Mouse (Mus musculus): ENCODE data around the gene Klf3. TPM values are rescaled to one million over a fixed set of nuclear protein-coding genes. Genes with fewer than 3 reads are reported as not detected.

Klf3 gene
- polyA plus RNA-seq, 1 experiment from 2014 or later = 68.7 TPM

GRCm38 (mm10) chr5:64802143-64802542 lies 1.0 kb upstream of the Klf3 start:
- Histone ChIP-seq H3K4me2 (peak overlapping the region; percentile 84), H3K4me1 (peaks cover 33% of the 10 kb centered on the region), H3K27me3 (no peaks in the 10 kb centered on the region), H3K9me3 (no peaks in the 10 kb centered on the region), H3K27ac (peak overlapping the region; percentile 99), H3K36me3 (no peaks in the 10 kb centered on the region), H3K9ac (peak overlapping the region; percentile 99), H3K4me3 (peak overlapping the region; percentile 94)
- 8% methylated on average over 8 of the region's 8 CpGs for WGBS
- ATAC-seq (ENCODE audit: borderline replicate concordance, extremely low read depth, low FRiP score, low TSS enrichment) = no peak

GRCm38 (mm10) chr5:64803720-64804462 lies 703 bp downstream of the Klf3 start:
- no peak for ATAC-seq (ENCODE audit: borderline replicate concordance, extremely low read depth, low FRiP score, low TSS enrichment)
- Histone ChIP-seq H3K4me2 (peak overlapping the region; percentile 84), H3K9me3 (no peaks in the 10 kb centered on the region), H3K4me3 (peak overlapping the region; percentile 94), H3K36me3 (no peaks in the 10 kb centered on the region), H3K27ac (peak overlapping the region; percentile 99), H3K27me3 (no peaks in the 10 kb centered on the region), H3K9ac (peak overlapping the region; percentile 99), H3K4me1 (peaks cover 51% of the 10 kb centered on the region)
- under 1% methylated on average over 57 of the region's 69 CpGs for WGBS

- H3K4me2 ChIP-seq = peak overlapping the region; percentile 84
- no peaks in the 10 kb centered on the region for H3K9me3 ChIP-seq
- 7% methylated on average over 7 of the region's 7 CpGs for WGBS
- H3K27ac ChIP-seq = peak overlapping the region; percentile 94
- peak overlapping the region; percentile 48 for H3K9ac ChIP-seq
- no peak for ATAC-seq (ENCODE audit: borderline replicate concordance, extremely low read depth, low FRiP score, low TSS enrichment)
- H3K4me3 ChIP-seq = peak overlapping the region; percentile 94
- peaks cover 64% of the 10 kb centered on the region for H3K4me1 ChIP-seq
- no peaks in the 10 kb centered on the region for H3K36me3 ChIP-seq
- H3K27me3 ChIP-seq = no peaks in the 10 kb centered on the region
These were observed 2.1 kb downstream of the Klf3 start for GRCm38 (mm10) chr5:64805131-64805872.

GRCm38 (mm10) chr5:64805873-64806505 lies 2.8 kb downstream of the Klf3 start:
- no peaks in the 10 kb centered on the region for H3K36me3 ChIP-seq
- ATAC-seq (ENCODE audit: borderline replicate concordance, extremely low read depth, low FRiP score, low TSS enrichment) = no peak
- H3K4me1 ChIP-seq = peaks cover 71% of the 10 kb centered on the region
- H3K9me3 ChIP-seq = no peaks in the 10 kb centered on the region
- peak overlapping the region; percentile 94 for H3K27ac ChIP-seq
- peak overlapping the region; percentile 94 for H3K4me3 ChIP-seq
- 1% methylated on average over 7 of the region's 7 CpGs for WGBS
- H3K4me2 ChIP-seq = peak overlapping the region; percentile 84
- H3K27me3 ChIP-seq = no peaks in the 10 kb centered on the region
- peak overlapping the region; percentile 48 for H3K9ac ChIP-seq

DNA sequence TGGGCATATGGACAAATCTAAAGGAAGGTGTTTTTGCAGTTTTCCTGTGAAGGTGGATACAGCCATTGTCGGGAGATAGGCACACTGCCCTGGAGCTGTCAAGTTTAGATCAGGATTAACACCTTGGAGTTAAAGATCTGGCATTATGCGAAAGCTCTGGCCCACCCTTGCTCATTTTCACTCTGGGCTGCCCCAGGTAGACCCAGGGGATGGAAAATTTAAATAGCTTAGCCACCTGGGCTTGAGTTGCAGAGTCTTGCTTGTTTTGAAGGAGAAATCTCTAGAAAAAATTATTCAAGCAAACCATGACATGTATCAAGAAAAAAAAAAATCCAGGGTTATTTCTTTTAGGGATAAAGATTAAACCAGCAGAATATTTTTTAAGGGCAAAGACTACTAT lies 3.4 kb downstream of the Klf3 start:
- Histone ChIP-seq H3K27ac (peak overlapping the region; percentile 94), H3K9me3 (no peaks in the 10 kb centered on the region), H3K27me3 (no peaks in the 10 kb centered on the region), H3K4me3 (peak overlapping the region; percentile 94), H3K36me3 (no peaks in the 10 kb centered on the region), H3K4me1 (peaks cover 75% of the 10 kb centered on the region), H3K4me2 (peak overlapping the region; percentile 84), H3K9ac (peak overlapping the region; percentile 48)
- ATAC-seq (ENCODE audit: borderline replicate concordance, extremely low read depth, low FRiP score, low TSS enrichment) = no peak
- WGBS = 24% methylated on average over 2 of the region's 2 CpGs

GRCm38 (mm10) chr5:64807159-64807558 lies 4.0 kb downstream of the Klf3 start:
- 0 out of 2 replicates have a peak overlapping the region, but pooled peaks have one; percentile 9 for H3K27ac ChIP-seq
- no peaks in the 10 kb centered on the region for H3K36me3 ChIP-seq
- peak overlapping the region; percentile 84; the same call in 1 of the 2 replicates for H3K4me2 ChIP-seq
- no peak for ATAC-seq (ENCODE audit: borderline replicate concordance, extremely low read depth, low FRiP score, low TSS enrichment)
- H3K4me3 ChIP-seq = no peak overlapping the region
- no peaks in the 10 kb centered on the region for H3K27me3 ChIP-seq
- no peaks in the 10 kb centered on the region for H3K9me3 ChIP-seq
- peaks cover 75% of the 10 kb centered on the region for H3K4me1 ChIP-seq
- H3K9ac ChIP-seq = no peak overlapping the region
- WGBS = 37% methylated on average over 3 of the region's 3 CpGs

DNA sequence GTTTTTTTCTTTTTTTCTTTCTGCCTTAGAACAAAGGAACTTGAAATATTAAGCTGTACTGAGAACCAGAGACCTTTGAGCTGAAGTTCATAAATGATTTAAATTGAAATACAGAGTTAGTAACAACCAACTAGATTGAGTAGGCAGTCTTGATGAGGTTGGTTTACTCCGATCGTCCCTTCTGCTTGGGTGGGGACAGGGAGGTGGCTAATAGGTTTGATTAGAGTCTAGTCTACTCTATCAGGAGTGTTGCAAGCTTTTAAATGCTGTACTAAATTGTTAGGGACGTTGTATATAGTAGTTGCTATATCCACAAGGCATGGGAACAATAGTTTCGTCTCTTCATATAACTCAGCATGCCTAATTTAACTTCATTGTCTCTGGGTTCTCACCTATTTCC lies 4.4 kb downstream of the Klf3 start:
- peaks cover 76% of the 10 kb centered on the region for H3K4me1 ChIP-seq
- no peak for ATAC-seq (ENCODE audit: borderline replicate concordance, extremely low read depth, low FRiP score, low TSS enrichment)

GRCm38 (mm10) chr5:64808106-64809010 lies 5.2 kb downstream of the Klf3 start:
- ATAC-seq (ENCODE audit: borderline replicate concordance, extremely low read depth, low FRiP score, low TSS enrichment) = no peak
- Histone ChIP-seq H3K27ac (peak overlapping the region; percentile 54), H3K4me1 (peaks cover 84% of the 10 kb centered on the region), H3K9ac (peak overlapping the region; percentile 2; the same call in 1 of the 2 replicates), H3K4me3 (no peak overlapping the region), H3K9me3 (no peaks in the 10 kb centered on the region), H3K36me3 (no peaks in the 10 kb centered on the region), H3K27me3 (no peaks in the 10 kb centered on the region), H3K4me2 (peak overlapping the region; percentile 84)
- WGBS = 41% methylated on average over 24 of the region's 24 CpGs

More for the DNA sequence above, 4.4 kb downstream of the Klf3 start:
- H3K4me2 ChIP-seq = peak overlapping the region; percentile 84; the same call in 1 of the 2 replicates
- H3K4me3 ChIP-seq = no peak overlapping the region
- no peak overlapping the region for H3K9ac ChIP-seq
- no peaks in the 10 kb centered on the region for H3K36me3 ChIP-seq
- no peaks in the 10 kb centered on the region for H3K9me3 ChIP-seq
- H3K27me3 ChIP-seq = no peaks in the 10 kb centered on the region
- H3K27ac ChIP-seq = peak overlapping the region; percentile 54; the same call in 1 of the 2 replicates
- 34% methylated on average over 4 of the region's 4 CpGs for WGBS

GRCm38 (mm10) chr5:64809257-64809656 lies 6.1 kb downstream of the Klf3 start:
- peak overlapping the region; percentile 24 for H3K27ac ChIP-seq
- no peaks in the 10 kb centered on the region for H3K27me3 ChIP-seq
- no peaks in the 10 kb centered on the region for H3K36me3 ChIP-seq
- no peak overlapping the region for H3K4me2 ChIP-seq
- H3K9ac ChIP-seq = no peak overlapping the region
- H3K9me3 ChIP-seq = no peaks in the 10 kb centered on the region
- 66% methylated on average over 7 of the region's 7 CpGs for WGBS
- peaks cover 89% of the 10 kb centered on the region for H3K4me1 ChIP-seq
- no peak overlapping the region for H3K4me3 ChIP-seq
- ATAC-seq (ENCODE audit: borderline replicate concordance, extremely low read depth, low FRiP score, low TSS enrichment) = no peak

GRCm38 (mm10) chr5:64809864-64810263 lies 6.7 kb downstream of the Klf3 start:
- no peaks in the 10 kb centered on the region for H3K9me3 ChIP-seq

More at GRCm38 (mm10) chr5:64809864-64810263, 6.7 kb downstream of the Klf3 start:
- Histone ChIP-seq H3K9ac (no peak overlapping the region), H3K27ac (peak overlapping the region; percentile 94), H3K4me1 (peaks cover 88% of the 10 kb centered on the region), H3K4me2 (0 out of 2 replicates have a peak overlapping the region, but pooled peaks have one; percentile 52), H3K4me3 (no peak overlapping the region), H3K27me3 (no peaks in the 10 kb centered on the region), H3K36me3 (no peaks in the 10 kb centered on the region)
- WGBS = 69% methylated on average over 11 of the region's 11 CpGs
- no peak for ATAC-seq (ENCODE audit: borderline replicate concordance, extremely low read depth, low FRiP score, low TSS enrichment)

Data from lung, embryonic 15.5 days (tissue).